Mouse (Mus musculus): ENCODE results near the gene Fat4.

The Fat4 gene

GRCm38 (mm10) chr3:38886890-38887355, at the start of gene Fat4:
TSS of gene Fat4 (plus strand) at chr3:38886940.
- DNase-seq (ENCODE audit: low spot score): no peak

- peak; percentile 4 for DNase-seq (ENCODE audit: low spot score)
These were observed 47.3 kb upstream of the Fat4 start for GRCm38 (mm10) chr3:38839438-38839837.

- no peak for DNase-seq (ENCODE audit: low spot score)
These were observed 43.7 kb upstream of the Fat4 start for GRCm38 (mm10) chr3:38843000-38843538.

- no peak for DNase-seq (ENCODE audit: low spot score)
These were observed 39.9 kb upstream of the Fat4 start for GRCm38 (mm10) chr3:38846602-38847382.

- DNase-seq (ENCODE audit: low spot score): no peak
These were observed 37.7 kb upstream of the Fat4 start for GRCm38 (mm10) chr3:38849077-38849476.

GRCm38 (mm10) chr3:38849536-38849935, 37.2 kb upstream of the Fat4 start:
- peak; percentile 60 for DNase-seq (ENCODE audit: low spot score)

GRCm38 (mm10) chr3:38853650-38854049, 33.1 kb upstream of the Fat4 start:
- DNase-seq (ENCODE audit: low spot score): no peak

GRCm38 (mm10) chr3:38860683-38861082, 26.1 kb upstream of the Fat4 start:
- DNase-seq (ENCODE audit: low spot score): no peak

GRCm38 (mm10) chr3:38871291-38871690, 15.4 kb upstream of the Fat4 start:
- no peak for DNase-seq (ENCODE audit: low spot score)

- DNase-seq (ENCODE audit: low spot score): no peak
These were observed 10.9 kb upstream of the Fat4 start for GRCm38 (mm10) chr3:38875872-38876271.

GRCm38 (mm10) chr3:38876706-38877105, 10.0 kb upstream of the Fat4 start:
- no peak for DNase-seq (ENCODE audit: low spot score)

- peak; percentile 42 for DNase-seq (ENCODE audit: low spot score)
These were observed 4.0 kb upstream of the Fat4 start for GRCm38 (mm10) chr3:38882778-38883177.

GRCm38 (mm10) chr3:38883676-38884075, 3.1 kb upstream of the Fat4 start:
- no peak for DNase-seq (ENCODE audit: low spot score)

- DNase-seq (ENCODE audit: low spot score): peak; percentile 84
These were observed 2.5 kb upstream of the Fat4 start for GRCm38 (mm10) chr3:38884276-38884675.

- DNase-seq (ENCODE audit: low spot score): no peak
These were observed 1.8 kb upstream of the Fat4 start for GRCm38 (mm10) chr3:38884919-38885418.

- DNase-seq (ENCODE audit: low spot score): peak; percentile 87
These were observed 1.2 kb upstream of the Fat4 start for GRCm38 (mm10) chr3:38885481-38886001.

GRCm38 (mm10) chr3:38886061-38886821, 499 bp upstream of the Fat4 start:
- DNase-seq (ENCODE audit: low spot score): no peak

- peak; percentile 36 for DNase-seq (ENCODE audit: low spot score)
These were observed 746 bp downstream of the Fat4 start for GRCm38 (mm10) chr3:38887381-38887991.

- peak; percentile 56 for DNase-seq (ENCODE audit: low spot score)
These were observed 1.4 kb downstream of the Fat4 start for GRCm38 (mm10) chr3:38888111-38888510.

- no peak for DNase-seq (ENCODE audit: low spot score)
These were observed 6.1 kb downstream of the Fat4 start for GRCm38 (mm10) chr3:38892791-38893224.

- no peak for DNase-seq (ENCODE audit: low spot score)
These were observed 14.1 kb downstream of the Fat4 start for GRCm38 (mm10) chr3:38900839-38901238.

GRCm38 (mm10) chr3:38906832-38907231, 20.1 kb downstream of the Fat4 start:
- DNase-seq (ENCODE audit: low spot score): no peak
